Mouse (Mus musculus): Measurements from ENCODE around the gene Sco1.
"Not testable (repeated sequence)": the region's sequence is repeated elsewhere in the genome, so short reads cannot be mapped to it uniquely, and the experiment has no call there.

Gene Sco1

DNA sequence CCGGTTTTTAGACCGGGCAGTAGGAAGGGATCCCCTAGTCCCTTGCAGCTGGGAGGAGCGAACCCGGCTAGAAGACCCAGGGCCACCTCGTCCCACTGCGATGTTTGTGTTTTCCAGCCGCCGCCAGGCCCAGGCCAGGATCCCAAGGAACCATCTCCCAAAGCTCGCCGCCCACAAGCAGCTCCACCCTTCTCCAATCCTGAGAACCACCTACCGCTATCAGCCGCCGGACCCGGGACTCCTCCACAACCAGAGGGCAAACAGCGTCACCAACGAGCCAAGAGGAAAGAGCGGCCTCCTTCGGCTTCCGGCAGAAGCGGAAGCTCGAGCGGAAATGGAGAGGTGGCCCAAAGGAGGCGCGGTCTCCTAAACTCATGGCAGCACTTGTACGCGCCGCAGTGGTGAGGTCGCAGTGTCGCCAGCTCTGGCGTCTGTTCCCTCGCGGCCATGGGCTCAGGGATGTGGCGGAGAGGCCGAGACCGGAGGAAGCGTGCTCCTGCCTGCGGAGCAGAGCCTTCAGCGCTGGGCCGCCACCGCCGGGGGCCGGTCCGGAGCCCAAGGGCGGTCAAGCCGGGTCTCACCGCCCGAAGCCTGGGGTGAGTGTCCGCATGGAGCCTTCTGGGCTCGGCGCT is at the start of gene Sco1, which contains the start of gene Adprm:
Sco1 (plus strand) TSS at position 350 of the 632 bp plus-strand sequence.
Adprm (minus strand) TSS at position 274 of the 632 bp plus-strand sequence.
- DNase-seq (ENCODE audit: low spot score): peak; percentile 87

DNA sequence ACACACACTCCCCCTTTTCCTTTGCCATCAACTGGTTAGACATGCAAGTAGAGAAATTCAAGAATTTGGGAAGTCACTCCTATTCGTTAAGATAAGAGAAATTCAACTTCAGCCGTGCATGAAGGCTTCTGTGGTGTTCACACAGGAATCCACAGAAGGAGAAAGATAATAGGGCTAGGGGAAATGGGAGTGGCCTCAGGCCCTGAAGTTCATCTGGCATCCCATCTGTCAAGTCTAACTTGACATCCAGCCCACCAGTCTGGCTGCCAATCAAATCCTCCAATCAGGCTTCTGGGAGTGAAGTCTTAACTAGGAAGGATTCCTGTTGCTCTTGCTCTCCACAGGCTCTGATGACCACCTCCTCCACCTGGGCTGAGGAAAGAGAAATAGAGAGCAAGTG is 49.6 kb upstream of the Sco1 start:
- DNase-seq (ENCODE audit: low spot score): no peak

GRCm38 (mm10) chr11:67007961-67008360 is 44.5 kb upstream of the Sco1 start:
- no peak for DNase-seq (ENCODE audit: low spot score)

GRCm38 (mm10) chr11:67008528-67008927 is 43.9 kb upstream of the Sco1 start:
- no peak for DNase-seq (ENCODE audit: low spot score)

DNA sequence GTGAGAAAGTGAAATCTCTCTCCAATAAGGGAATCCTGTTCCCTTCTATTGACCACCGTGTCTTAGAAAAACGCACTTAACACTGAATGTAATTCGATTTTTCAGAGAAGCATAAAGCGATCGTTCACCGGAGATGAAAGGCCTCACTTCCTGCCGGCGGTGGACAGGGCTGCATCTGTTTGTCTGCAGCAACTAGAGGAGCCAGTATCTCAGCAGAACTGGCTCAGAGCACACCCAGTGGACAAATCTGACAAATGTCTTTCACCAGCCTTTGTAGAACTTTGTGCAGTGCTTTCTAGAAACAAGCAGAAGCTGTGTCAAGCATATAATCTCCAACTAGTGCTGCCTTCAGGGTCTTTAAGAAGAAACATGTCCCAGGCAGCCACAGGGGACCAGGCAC is 42.0 kb upstream of the Sco1 start:
- DNase-seq (ENCODE audit: low spot score): no peak

- no peak for DNase-seq (ENCODE audit: low spot score)
These were observed 40.8 kb upstream of the Sco1 start for GRCm38 (mm10) chr11:67011635-67012034.

- DNase-seq (ENCODE audit: low spot score): no peak
These were observed 34.5 kb upstream of the Sco1 start for GRCm38 (mm10) chr11:67017801-67018591.

GRCm38 (mm10) chr11:67019711-67020475 is 32.6 kb upstream of the Sco1 start:
- DNase-seq (ENCODE audit: low spot score): no peak

GRCm38 (mm10) chr11:67020948-67021347 is 31.5 kb upstream of the Sco1 start:
- peak; percentile 43 for DNase-seq (ENCODE audit: low spot score)

DNA sequence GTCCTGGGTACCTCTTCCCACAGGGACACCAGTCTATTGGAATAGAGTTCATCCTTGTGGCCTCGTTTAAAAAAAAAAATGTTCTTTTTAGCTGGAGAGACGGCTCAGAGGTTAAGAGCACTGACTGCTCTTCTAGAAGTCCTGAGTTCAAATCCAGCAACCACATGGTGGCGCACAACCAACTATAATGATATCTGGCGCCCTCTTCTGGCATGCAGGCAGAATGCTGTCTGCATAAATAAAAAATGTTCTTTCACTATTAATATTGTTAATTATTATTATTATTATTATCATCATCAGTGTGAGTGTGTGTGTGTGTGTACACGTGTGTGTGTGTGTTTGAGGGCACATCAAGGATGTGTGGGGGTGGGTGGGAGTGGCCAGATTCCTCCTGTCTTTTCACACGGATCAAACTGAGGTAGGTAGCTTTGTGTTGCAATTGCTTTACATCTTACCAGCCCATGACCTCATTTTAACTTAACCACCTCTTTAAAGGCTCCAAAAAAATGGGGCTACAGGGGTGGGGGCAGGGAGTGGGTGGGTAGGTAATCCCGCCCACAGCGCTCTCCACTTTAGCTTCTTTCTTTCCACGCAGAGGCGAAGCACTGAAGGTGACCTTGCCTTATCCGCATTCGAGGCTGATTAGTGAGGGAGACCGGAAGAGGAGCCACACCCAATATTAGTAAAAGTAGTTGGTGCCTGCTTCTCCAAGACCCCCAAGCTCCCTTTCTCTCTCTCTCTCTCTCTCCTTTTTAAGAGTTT is 29.9 kb upstream of the Sco1 start:
- DNase-seq (ENCODE audit: low spot score): no peak

DNA sequence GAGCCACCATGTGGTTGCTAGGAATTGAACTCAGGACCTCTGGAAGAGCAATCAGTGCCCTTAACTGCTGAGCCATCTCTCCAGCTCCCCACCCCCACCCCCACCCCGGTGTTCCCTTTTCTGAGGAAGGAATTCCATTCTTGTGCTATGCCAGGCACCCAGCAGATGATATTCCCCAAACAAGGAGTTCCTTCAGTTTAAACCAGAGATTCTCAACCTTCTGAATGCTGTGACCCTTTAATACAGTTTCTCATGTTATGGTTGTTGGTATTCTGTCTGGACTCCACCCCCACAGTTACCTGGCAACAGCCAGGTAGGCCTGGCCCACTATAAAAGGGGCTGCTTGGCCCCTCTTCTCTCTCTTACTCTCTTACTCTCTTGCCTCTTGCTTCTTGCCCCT is 29.3 kb upstream of the Sco1 start:
- not testable (repeated sequence) for DNase-seq (ENCODE audit: low spot score)

- DNase-seq (ENCODE audit: low spot score): no peak
These were observed 28.6 kb upstream of the Sco1 start for GRCm38 (mm10) chr11:67023802-67024340.

- DNase-seq (ENCODE audit: low spot score): peak; percentile 88
These were observed 27.5 kb upstream of the Sco1 start, which contains the start of gene Tmem220 for GRCm38 (mm10) chr11:67024867-67025477. Tmem220 (plus strand) TSS chr11:67025154.

- DNase-seq (ENCODE audit: low spot score): no peak
These were observed 21.4 kb upstream of the Sco1 start for GRCm38 (mm10) chr11:67030904-67031602.

GRCm38 (mm10) chr11:67031603-67031915 is 20.9 kb upstream of the Sco1 start:
- DNase-seq (ENCODE audit: low spot score): no peak

GRCm38 (mm10) chr11:67034775-67035485 is 17.5 kb upstream of the Sco1 start:
- no peak for DNase-seq (ENCODE audit: low spot score)

DNA sequence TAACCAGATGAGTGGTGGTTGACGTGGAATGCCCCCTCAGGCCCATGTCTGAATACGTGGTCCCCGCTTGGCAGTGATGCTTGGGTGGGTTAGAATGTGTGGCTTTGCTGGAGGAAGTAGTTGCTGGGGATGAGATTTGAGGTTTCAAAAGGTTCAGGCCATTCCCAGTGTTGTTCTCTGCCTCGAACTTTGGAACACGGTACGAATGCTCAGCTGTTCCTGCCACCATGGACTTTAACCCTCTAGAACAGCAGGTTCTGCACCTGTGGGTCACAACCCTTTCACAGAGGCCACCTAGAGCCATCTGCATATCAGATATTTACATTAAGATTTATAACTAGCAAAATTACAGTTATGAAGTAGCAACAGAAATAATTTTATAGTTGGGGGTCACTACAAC is 16.2 kb upstream of the Sco1 start:
- no peak for DNase-seq (ENCODE audit: low spot score)

GRCm38 (mm10) chr11:67036892-67037291 is 15.6 kb upstream of the Sco1 start:
- DNase-seq (ENCODE audit: low spot score): no peak

GRCm38 (mm10) chr11:67039799-67040198 is 12.7 kb upstream of the Sco1 start:
- no peak for DNase-seq (ENCODE audit: low spot score)

DNA sequence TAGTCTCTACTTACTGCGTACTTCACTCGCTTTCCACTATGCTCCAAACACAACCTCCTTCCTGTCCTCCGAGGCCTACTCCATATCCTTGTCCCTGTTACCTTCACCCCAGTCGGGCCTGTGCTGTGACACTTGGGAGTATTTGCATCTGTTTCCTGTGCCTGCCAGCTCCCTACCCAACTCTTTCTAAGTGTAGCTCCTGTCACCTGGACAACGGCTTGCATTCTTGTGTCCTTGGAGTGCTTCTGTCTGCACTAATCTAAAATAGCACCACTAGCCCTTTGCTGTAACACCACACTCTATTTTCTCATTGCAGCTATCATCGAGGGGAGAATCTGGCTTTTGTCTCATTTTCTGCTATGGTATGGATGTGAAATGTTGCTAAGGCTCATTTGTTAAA is 12.0 kb upstream of the Sco1 start:
- no peak for DNase-seq (ENCODE audit: low spot score)

Data from T-cell, adult 2 months (primary cell).